Mouse (Mus musculus) small intestine, adult 2 months (tissue): ENCODE results near the gene Krt42. TPM values are rescaled to one million over a fixed set of nuclear protein-coding genes. Genes with fewer than 3 reads are reported as not detected.
"Not testable (repeated sequence)": the region's sequence is repeated elsewhere in the genome, so short reads cannot be mapped to it uniquely, and the experiment has no call there.

Experiments
- H3K27ac ChIP-seq: fragments of 200-500 bp; 2 replicates; pipeline ENCODE4 v1.5.1; 2012; ENCODE audit warnings: low read depth, low read length, control low read depth, inconsistent platforms; ENCODE audit not compliant: insufficient read depth
- H3K27me3 ChIP-seq: fragments of 200-500 bp; 2 replicates; pipeline ENCODE4 v1.6.1; 2012; ENCODE audit warnings: mild to moderate bottlenecking, moderate library complexity, low read length, inconsistent platforms; ENCODE audit not compliant: control insufficient read depth, insufficient read depth
- H3K36me3 ChIP-seq: fragments of 200-500 bp; 2 replicates; pipeline ENCODE4 v1.6.1; 2012; ENCODE audit warnings: mild to moderate bottlenecking, low read length, control low read depth, inconsistent platforms; ENCODE audit not compliant: control insufficient read depth, insufficient read depth
- H3K4me1 ChIP-seq: fragments of 200-500 bp; 2 replicates; pipeline ENCODE4 v1.6.1; 2012; ENCODE audit warnings: low read length, inconsistent platforms, mixed read lengths; ENCODE audit not compliant: control insufficient read depth, insufficient read depth, insufficient read length
- H3K4me3 ChIP-seq: fragments of 200-500 bp; 2 replicates; pipeline ENCODE4 v1.5.1; 2012; ENCODE audit warnings: low read depth, mild to moderate bottlenecking, control low read depth, inconsistent platforms, low read length, moderate library complexity
- CTCF ChIP-seq: fragments of 200-500 bp; IDR thresholded peaks from 2 replicates; pipeline ENCODE4 v1.5.1; 2012; ENCODE audit warnings: low read depth, mild to moderate bottlenecking, control low read depth, inconsistent platforms, low read length, moderate library complexity, mixed read lengths; ENCODE audit not compliant: insufficient replicate concordance, insufficient read length; ENCODE audit errors: extremely low read depth
- POLR2A ChIP-seq: fragments of 200-500 bp; IDR thresholded peaks from 2 replicates; pipeline ENCODE4 v1.6.1; 2012; ENCODE audit warnings: low read depth, mild to moderate bottlenecking, control low read depth, inconsistent platforms, low read length, moderate library complexity
- WGBS: fragments of 180-500 bp; shearing (Covaris S2); methylation state at CpG from one replicate; pipeline ENCODE4 v1.1.7; 2018; 5-methylcytosine and 5-hydroxymethylcytosine counted together
- polyA plus RNA-seq: library from polyadenylated mRNA; depleted of rRNA; stranded (reverse); fragments of >200 nt; gene quantifications from 2 replicates; pipeline ENCODE4 v1.2.3, GENCODE M21; 2012

Krt42 gene
- polyA plus RNA-seq, 1 experiment = not detected

DNA sequence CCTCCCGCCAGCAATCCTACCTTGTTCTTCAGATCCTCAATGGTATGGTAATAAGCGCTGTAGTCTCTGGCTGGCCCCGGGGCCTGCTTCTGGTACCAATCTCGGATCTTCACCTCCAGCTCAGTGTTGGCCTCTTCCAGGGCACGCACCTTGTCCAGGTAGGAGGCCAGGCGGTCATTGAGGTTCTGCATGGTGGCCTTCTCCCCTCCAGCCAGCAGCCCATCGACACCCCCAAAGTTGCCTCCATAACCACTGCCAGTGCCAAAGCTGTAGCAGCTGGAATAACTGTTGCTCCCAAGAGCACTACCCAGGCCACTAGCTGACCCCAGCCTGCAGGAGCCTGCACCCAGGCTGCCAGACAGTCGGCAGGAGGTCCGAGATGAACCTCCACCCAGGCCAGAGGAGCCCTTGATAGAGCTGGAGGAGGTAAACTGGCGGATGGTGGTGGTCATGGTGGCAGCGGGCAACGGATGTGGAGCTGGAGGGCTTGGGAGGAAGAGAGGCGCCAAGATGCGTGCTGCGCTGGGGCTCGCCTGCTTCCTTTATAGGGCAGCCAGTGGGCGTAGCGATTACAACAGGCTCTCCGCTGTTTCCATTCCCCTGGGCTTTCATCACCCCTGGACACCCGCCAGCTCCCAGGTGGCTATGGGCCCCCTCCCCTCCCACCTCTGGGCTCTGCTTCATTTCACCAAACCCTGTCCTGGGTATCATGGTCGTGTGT, 9.0 kb downstream of the Krt42 start, which contains the start of gene Krt17:
Krt17 (minus strand) TSS at position 516 of the 721 bp plus-strand sequence.
- no peak for TF ChIP-seq CTCF
- TF ChIP-seq POLR2A = no peak
- Histone ChIP-seq H3K27ac (no peak within 1 kb of the TSS), H3K36me3 (no peaks in the 10 kb centered on the region), H3K4me3 (no peak within 1 kb of the TSS), H3K4me1 (no peaks in the 10 kb centered on the region), H3K27me3 (no peaks in the 10 kb centered on the region)
- WGBS = 82% methylated on average over 21 of the region's 21 CpGs

DNA sequence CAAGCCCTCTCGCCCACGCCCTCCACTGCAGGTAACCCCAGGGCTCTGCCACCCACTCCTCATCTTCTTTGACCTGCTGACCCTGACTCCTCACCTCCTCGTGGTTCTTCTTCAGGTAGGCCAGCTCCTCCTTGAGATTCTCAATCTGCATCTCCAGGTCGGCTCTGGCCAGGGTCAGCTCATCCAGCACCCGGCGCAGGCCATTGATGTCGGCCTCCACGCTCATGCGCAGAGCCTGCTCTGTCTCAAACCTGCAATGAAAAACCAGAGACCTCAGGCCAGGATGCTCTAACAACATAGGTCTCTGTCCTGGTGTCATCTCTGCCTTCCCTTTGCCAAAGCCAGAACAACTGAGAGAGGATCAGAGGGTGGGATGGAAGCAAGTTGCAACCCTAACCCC, 10.6 kb downstream of the Krt42 start:
- Histone ChIP-seq H3K27me3 (no peaks in the 10 kb centered on the region), H3K4me1 (no peaks in the 10 kb centered on the region), H3K36me3 (no peaks in the 10 kb centered on the region), H3K4me3 (no peak overlapping the region), H3K27ac (no peak overlapping the region)
- WGBS = 92% methylated on average over 9 of the region's 9 CpGs
- no peak for TF ChIP-seq CTCF

- Histone ChIP-seq H3K4me1 (no peaks in the 10 kb centered on the region), H3K27me3 (no peaks in the 10 kb centered on the region), H3K4me3 (no peak overlapping the region), H3K36me3 (no peaks in the 10 kb centered on the region), H3K27ac (no peak overlapping the region)
- WGBS = 88% methylated on average over 1 of the region's 1 CpGs
- TF ChIP-seq POLR2A = no peak
- TF ChIP-seq CTCF = no peak
Observed at GRCm38 (mm10) chr11:100257967-100258366, 11.7 kb downstream of the Krt42 start.

- no peak overlapping the region for H3K4me3 ChIP-seq
- no peak for TF ChIP-seq CTCF
- no peak for TF ChIP-seq POLR2A
- no peaks in the 10 kb centered on the region for H3K36me3 ChIP-seq
- no peaks in the 10 kb centered on the region for H3K4me1 ChIP-seq
- H3K27ac ChIP-seq = no peak overlapping the region
- 91% methylated on average over 6 of the region's 6 CpGs for WGBS
- no peaks in the 10 kb centered on the region for H3K27me3 ChIP-seq
Observed at GRCm38 (mm10) chr11:100255514-100255913, 14.2 kb downstream of the Krt42 start.

DNA sequence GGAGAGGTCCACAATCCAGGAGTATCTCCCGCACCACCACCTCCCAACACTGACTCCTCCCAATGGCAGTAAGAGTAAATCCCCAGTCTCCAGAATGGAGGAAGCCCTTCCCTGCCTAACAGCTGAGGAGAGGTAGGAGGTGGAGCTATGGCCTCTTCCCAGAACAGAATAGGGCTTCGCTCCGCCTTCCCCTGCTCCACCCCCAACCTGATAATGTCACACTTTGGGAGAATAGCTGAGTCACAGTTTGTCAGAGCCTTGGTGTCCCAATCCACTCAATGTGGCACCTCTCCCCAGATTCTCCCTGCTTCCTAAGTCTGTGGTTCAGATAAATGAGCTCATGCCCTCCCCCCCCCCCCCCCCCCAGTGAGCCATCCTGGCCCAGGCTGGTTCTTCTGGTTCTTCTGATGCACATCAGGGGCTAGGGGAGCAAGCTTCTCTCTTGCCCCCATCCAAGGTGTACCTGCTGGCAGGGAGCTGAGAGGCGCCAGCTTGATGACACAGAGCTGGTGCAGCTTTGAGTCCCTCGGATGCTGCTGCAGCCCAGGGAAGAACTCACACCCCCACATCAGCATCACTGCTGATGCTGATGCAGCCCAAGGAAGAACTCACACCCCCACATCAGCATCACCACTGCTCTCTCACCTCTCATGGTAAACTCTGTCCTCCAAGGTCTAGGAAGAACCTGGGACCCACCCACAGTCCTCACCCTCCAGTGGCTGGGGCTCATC, 15.1 kb downstream of the Krt42 start:
- Histone ChIP-seq H3K27me3 (no peaks in the 10 kb centered on the region), H3K4me1 (no peaks in the 10 kb centered on the region), H3K4me3 (no peak overlapping the region), H3K36me3 (no peaks in the 10 kb centered on the region), H3K27ac (no peak overlapping the region)
- 50% methylated on average over 5 of the region's 5 CpGs for WGBS
- no peak for TF ChIP-seq POLR2A
- no peak for TF ChIP-seq CTCF

- Histone ChIP-seq H3K27ac (no peak within 1 kb of the TSS), H3K27me3 (no peaks in the 10 kb centered on the region), H3K36me3 (no peaks in the 10 kb centered on the region), H3K4me3 (no peak within 1 kb of the TSS), H3K4me1 (no peaks in the 10 kb centered on the region)
- 85% methylated on average over 7 of the region's 7 CpGs for WGBS
- no peak for TF ChIP-seq POLR2A
- no peak for TF ChIP-seq CTCF
Observed at GRCm38 (mm10) chr11:100248852-100249465, 20.7 kb downstream of the Krt42 start, which contains the start of gene Krt16. Gene Krt16, minus strand, starts transcription at chr11:100248902.

DNA sequence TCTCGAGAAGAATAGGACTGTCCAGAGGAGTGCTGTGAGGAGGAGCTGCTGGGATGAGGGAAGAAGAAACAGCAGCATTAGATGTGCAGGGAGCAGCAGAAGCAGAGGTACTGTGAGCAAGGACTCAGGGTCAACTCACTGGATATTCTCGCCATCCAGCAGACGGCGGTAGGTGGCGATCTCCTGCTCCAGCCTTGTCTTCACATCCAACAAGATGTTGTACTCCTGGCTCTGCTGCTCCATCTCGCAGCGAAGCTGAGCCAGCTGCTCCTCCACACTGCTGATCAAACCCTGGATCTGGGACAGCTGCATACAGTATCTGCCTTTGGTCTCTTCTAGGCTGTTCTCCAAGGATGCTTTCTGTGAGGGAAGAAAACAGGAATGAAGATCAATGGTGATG, 23.2 kb downstream of the Krt42 start:
- WGBS = 63% methylated on average over 7 of the region's 7 CpGs
- H3K4me1 ChIP-seq, H3K36me3 ChIP-seq, H3K27ac ChIP-seq, H3K27me3 ChIP-seq, H3K4me3 ChIP-seq: not testable (repeated sequence)

DNA sequence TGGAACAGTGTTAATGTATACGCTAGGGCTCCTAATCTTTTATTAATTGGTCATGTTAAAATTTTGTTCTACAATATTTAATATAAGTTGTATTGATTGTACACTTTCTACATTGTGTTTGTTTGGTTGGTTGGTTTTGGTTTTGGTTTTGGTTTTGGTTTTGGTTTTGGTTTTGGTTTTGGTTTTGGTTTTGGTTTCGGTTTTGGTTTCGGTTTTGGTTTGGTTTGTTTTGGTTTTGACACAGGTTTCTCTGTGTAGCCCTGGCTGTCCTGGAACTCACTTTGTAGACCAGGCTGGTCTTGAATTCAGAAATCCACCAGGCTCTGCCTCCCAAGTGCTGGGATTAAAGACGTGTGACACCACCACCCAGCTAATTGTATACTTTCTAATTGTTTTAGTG, 29.4 kb downstream of the Krt42 start:
- not testable (repeated sequence) for H3K36me3 ChIP-seq, H3K27me3 ChIP-seq, H3K4me1 ChIP-seq, H3K4me3 ChIP-seq, H3K27ac ChIP-seq
- 97% methylated on average over 4 of the region's 4 CpGs for WGBS
